Mouse (Mus musculus) mouse embryonic stem cell (cell line): ENCODE data around the gene Sh3bp1.

Experiments
- in situ Hi-C, 2 experiments: fragments of 300-500 bp; cut with MboI; formaldehyde crosslinking; loops; 1 replicate in 1 of 2; 3 replicates in 1 of 2; pipeline ENCODE4 v1.14.3; 2019 to 2020; ENCODE audit warnings: low sequenced_read_pairs in 2 of 2, low pct_unique_long_range_greater_than_20kb in 1 of 2, mixed read lengths in 1 of 2; ENCODE audit not compliant: unreplicated experiment in 1 of 2

Gene Sh3bp1

GRCm38 (mm10) chr15:78930801-78931426, 31.3 kb downstream of the Sh3bp1 start:
- in situ Hi-C loops = no loop called here

DNA sequence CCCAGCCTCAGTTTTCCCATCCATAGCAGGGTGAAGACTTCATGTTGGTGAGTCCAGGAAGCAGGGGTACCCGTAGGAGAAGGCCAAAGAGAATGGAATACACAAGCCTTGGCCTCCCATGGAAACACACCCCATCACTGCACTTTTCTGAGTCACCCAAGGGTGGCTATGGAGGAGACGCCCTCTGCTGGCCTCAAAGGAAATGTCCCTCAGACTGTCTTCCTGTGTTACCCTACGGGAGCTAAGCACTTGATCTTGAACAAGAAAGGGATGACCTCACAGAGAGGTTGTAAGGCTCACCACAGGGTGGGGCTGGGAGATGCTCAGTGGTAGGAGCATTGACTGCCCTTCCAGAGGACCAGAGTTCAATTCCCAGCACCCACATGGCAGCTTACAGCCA, 32.0 kb downstream of the Sh3bp1 start:
- in situ Hi-C loops = no loop called here

DNA sequence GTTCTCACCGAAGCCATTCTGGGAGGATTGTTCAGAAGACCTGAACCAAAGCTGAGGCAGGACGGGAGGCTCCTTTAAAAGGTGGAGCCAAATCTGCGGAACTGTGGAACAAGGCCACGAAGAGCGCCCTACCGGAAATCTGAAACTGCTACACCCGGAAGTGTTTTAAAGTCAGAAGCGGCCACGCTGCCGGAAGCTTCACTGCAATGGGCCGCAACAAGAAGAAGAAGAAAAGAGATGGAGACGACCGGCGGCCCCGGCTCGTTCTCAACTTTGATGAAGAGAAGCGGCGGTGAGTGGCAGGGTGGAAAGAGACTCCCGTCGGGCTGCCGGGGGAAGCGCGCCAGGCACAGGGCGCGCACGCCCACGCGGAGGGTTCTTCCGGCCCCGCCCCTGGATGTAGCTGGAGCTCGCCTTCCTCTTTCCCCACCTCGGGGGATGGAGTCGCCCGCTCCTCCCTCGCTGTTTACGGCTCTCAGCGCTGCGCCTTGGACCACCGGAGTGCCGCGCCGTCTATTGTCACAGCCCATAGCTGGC, 35.3 kb downstream of the Sh3bp1 start, which contains the start of gene Nol12:
Gene Nol12, plus strand, starts transcription at position 150 of the 537 bp plus-strand sequence.
- in situ Hi-C loops = no loop called here

DNA sequence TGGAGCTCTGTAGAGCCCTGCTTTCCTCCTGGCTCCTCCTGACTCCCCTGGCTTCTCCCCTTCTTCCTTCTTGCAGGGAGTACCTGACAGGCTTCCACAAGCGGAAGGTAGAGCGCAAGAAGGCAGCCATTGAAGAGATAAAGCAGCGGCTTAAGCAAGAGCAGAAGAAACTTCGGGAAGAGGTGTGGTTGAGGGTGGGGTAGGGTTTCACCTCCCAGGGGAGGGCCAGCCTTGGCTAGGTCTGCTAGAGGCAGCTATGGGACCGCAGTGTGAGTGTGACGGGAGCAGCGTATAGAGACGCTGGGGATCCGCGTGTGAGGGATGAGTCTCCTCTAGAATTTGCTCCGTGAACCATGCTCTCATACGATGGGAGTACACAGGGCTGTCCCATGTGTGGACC, 36.8 kb downstream of the Sh3bp1 start:
- in situ Hi-C loops = no loop called here

DNA sequence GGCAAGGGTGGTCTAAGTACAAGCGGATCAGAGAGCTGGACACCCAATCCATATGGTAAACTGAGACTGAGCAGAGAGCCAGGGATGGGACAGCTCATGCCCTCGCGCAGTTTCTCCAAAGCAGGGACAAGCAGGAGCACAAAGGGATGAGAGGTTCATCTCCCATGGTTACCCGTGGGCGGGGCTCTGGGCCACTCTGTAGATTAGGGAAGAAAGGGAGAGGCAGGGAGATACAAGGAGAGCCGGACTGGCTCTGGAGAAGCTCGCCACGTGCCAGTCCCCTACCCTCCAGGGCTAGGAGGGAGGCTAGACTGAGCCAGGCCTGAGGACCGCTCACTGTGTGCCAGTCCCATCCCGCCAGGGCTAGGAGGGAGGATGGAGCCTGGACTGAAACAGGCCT, 37.7 kb downstream of the Sh3bp1 start:
- in situ Hi-C loops = no loop called here

DNA sequence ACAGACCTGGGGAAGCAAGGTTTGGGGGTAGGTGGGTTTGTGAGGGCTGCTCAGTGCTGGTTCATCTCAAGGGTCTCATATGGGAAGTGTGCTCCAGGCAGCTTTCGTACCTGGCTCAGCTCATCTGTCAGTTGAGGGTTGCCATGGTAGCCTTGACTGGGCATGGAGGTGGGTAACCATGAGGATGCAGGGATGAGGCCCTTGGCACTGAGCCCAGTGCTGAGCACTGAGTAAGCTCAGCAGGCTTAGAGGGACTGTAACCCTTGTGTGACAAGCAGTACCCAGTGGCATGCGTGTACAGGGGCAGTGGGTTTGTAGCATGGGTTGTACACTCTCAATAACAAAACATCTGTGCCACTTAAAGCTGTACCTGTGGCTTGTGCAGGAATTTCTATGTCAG, 38.4 kb downstream of the Sh3bp1 start:
- in situ Hi-C loops = no loop called here

DNA sequence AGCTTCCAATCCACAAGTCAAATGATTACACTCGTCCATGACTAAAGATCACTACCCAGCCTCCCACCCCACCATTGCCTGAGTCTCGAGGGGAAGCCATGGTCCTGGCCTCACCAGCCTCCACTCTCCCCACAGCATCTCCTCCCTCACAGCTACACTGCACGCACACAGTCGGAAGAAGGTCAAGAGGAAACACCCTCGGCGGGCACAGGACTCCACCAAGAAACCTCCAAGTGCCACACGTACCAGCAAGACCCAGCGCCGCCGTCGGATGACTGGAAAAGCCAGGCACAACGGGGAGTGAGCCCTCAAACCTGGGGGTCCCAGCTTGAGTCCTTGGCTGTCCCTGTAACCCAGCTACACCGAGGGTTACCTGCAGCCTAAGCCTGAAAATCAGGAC, 40.8 kb downstream of the Sh3bp1 start:
- in situ Hi-C loops = no loop called here

GRCm38 (mm10) chr15:78942663-78943062, 43.1 kb downstream of the Sh3bp1 start:
- in situ Hi-C loops = no loop called here

- in situ Hi-C loops = no loop called here
Observed at GRCm38 (mm10) chr15:78946232-78946631, 46.7 kb downstream of the Sh3bp1 start.

DNA sequence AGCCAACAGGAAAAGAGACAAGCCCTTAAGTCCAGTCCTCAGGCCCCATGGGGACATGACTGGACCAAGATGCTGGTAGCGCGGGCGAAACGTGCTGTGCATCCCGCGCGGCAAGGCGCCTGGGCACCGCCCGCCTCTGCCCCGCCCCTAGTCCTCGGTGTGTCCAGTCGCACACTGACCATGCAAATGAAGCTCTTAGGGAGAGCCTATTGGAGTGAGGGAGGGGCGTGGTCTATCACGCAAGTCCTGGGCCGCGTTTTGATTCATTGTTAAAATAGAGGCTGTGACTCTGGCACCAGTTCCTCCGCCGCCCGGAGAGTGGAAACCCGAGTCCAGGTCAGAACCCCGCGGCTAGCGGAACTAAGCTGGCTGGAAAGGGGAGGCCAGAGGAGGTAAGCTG, 48.1 kb downstream of the Sh3bp1 start, which contains the start of gene Triobp:
Gene Triobp, plus strand, starts transcription at position 68 of the 400 bp plus-strand sequence.
- in situ Hi-C loops = no loop called here

- in situ Hi-C loops = no loop called here
Observed at GRCm38 (mm10) chr15:78948152-78948725, 48.7 kb downstream of the Sh3bp1 start.

DNA sequence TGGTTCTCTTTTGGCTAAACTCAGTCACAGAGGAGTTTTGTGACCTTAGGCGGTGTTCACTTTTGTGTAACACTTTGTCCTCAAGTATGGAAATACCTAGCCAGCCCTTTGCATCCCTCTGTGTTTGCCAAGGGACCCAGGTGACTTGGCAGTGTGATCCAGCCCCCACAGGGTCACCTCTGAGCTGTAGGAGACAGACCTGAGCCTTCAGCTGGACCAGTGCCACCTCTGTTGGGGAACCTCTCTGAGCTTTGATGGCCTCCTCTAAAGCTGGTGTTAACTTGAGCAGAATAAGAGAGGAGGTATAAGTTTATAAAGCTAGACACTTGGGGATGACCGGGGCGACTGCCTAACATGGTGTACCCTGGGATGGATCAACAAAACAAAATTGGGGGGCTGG, 49.3 kb downstream of the Sh3bp1 start:
- in situ Hi-C loops = no loop called here

DNA sequence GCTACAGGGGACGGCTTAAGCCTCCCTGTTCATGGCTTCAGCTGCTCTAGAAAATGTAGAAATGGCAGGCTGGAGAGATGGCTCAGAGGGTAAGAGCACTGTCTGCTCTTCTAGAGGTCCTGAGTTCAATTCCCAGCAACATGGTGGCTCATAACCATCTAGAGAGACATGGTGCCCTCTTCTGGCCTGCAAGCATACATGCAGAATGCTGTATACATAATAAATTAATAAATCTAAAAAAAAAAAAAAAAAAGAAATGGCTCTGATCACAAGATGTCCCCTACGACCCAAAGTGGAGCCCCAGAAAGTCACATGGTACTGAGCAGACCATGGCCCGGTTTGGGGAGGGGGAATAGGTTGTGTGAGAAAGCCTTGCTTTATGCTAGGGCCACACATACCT, 56.1 kb downstream of the Sh3bp1 start:
- in situ Hi-C loops = no loop called here

DNA sequence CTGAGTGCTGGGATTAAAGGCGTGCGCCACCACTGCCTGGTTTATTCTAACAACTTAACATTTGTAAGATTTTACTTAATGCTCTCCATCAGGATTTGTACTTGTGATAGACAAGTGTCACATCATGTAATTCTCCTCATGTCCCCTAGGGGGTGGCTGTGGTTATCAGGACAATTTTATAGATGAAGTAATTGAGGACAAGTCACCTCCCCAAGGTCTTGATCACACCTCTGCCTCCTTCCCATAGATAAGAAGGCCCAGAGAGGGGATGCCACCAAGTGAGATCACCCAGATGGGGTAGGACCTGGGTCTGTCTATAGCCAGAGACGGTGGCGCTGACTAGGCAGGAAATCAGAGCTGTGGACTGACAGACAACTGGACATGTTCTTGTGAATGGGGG, 56.8 kb downstream of the Sh3bp1 start:
- in situ Hi-C loops = no loop called here

DNA sequence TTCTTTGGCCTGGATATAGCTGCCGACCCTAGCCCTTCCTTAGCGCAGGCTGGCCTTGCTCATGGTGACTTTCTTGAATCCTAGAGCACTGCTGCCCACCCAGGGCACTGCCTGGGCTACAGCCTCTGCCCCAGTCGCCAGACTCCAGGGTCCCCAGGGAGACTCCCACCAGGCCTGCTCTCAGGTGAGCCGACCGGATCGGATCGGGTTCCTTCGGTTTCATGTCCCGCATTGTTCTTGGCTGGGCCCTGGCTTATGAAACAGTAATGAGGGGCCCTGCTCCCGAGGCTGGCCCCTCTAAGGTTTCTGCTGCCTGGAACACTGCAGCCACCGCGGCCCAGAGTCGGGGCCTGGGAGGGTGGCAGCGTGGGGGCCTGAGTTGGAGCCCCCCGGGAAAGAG, 57.5 kb downstream of the Sh3bp1 start:
- in situ Hi-C loops = no loop called here

DNA sequence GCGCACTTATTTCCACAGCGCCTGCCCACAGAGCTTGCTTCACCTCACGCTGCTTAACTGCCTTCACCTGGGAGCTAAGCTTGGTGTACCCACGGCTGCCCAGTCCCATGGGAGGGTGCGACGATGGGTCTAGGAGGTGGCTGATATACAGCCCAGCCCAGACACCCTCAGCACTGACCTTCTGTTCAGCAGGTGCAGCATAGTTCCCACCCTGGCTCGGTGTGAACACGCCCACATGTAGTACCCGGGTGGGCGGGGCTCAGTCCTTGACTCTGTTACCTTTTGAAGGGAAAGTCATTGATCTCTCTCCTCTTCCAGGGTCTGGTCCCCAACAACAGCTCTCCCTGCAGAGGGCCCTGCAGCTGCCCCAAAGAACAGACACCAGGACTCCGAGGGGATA, 60.0 kb downstream of the Sh3bp1 start:
- in situ Hi-C loops = no loop called here

GRCm38 (mm10) chr15:78960088-78960487, 60.5 kb downstream of the Sh3bp1 start:
- in situ Hi-C loops = no loop called here
